ENCODE assay signal across 29 mouse cellular contexts in genomic region chr6:128640673-128641072, GRCm38 (mm10). TPM values are rescaled to one million over a fixed set of nuclear protein-coding genes. Genes with fewer than 3 reads are reported as not detected.
DNase-seq lines count a peak whose midpoint lies in the region; ATAC-seq and TF ChIP-seq lines count a peak whose summit lies in the region.
"Had no signal": no experiment of that assay in that cellular context is flagged by ENCODE, and none has a peak within 500 bp of the region (broad histone marks: within the 10 kb centered on the region; RNA-seq: fewer than 3 reads in every experiment).

No protein-coding gene starts in this region.

- no peak for TF ChIP-seq POLR2A in small intestine, adult 2 months (IDR thresholded peaks at IDR 0.05; ENCODE audit: low read depth, low read length)

- H3K4me2 ChIP-seq in intestine, embryonic 15.5 days (replicated peaks): no peak overlapping the region
- no peak overlapping the region for H3K4me2 ChIP-seq in intestine, embryonic 16.5 days (ENCODE audit: low read depth, low read length)
- H3K4me2 ChIP-seq in intestine, postnatal 0 days (replicated peaks; ENCODE audit: low read depth): no peak overlapping the region

- ATAC-seq in intestine, embryonic 15.5 days: peak; percentile 63
- peak; percentile 55 for ATAC-seq in intestine, embryonic 16.5 days
- ATAC-seq in intestine, postnatal 0 days: peak; percentile 11
- ATAC-seq: activated CD4-positive, CD25-positive, alpha-beta regulatory T cell, adult 4 months; CD4-positive, CD25-positive, alpha-beta regulatory T cell, adult 4 months; Patski had no signal

- no peak overlapping the region for H3K4me3 ChIP-seq in intestine, embryonic 15.5 days (replicated peaks)
- no peak overlapping the region for H3K4me3 ChIP-seq in intestine, embryonic 16.5 days (ENCODE audit: low read length)
- H3K4me3 ChIP-seq in intestine, postnatal 0 days (ENCODE audit: low read depth, low read length): no peak overlapping the region
- no peak overlapping the region for H3K4me3 ChIP-seq in small intestine, adult 2 months (ENCODE audit: low read depth, low read length)

- H3K36me3 ChIP-seq in intestine, embryonic 15.5 days: no peaks in the 10 kb centered on the region
- no peaks in the 10 kb centered on the region for H3K36me3 ChIP-seq in intestine, embryonic 16.5 days (ENCODE audit: control insufficient read depth, insufficient read depth, low read length)
- no peaks in the 10 kb centered on the region for H3K36me3 ChIP-seq in intestine, postnatal 0 days (ENCODE audit: control insufficient read depth, insufficient read depth)
- H3K36me3 ChIP-seq in small intestine, adult 2 months (ENCODE audit: control insufficient read depth, insufficient read depth, low read length): 0 out of 2 replicates have a peak, but pooled peaks cover 1% of the 10 kb centered on the region
- H3K36me3 ChIP-seq: G1E had no signal

- no peak for TF ChIP-seq CTCF in intestine, postnatal 0 days (IDR thresholded peaks at IDR 0.05; ENCODE audit: low read depth)
- no peak for TF ChIP-seq CTCF in small intestine, adult 2 months (IDR thresholded peaks at IDR 0.05; ENCODE audit: extremely low read depth, insufficient read length, insufficient replicate concordance, low read depth, low read length)

- 70% methylated on average over 1 of the region's 1 CpGs for WGBS in intestine, embryonic 15.5 days
- 73% methylated on average over 1 of the region's 1 CpGs for whole genome bisulfite sequencing in intestine, embryonic 16.5 days
- WGBS in intestine, postnatal 0 days: 47% methylated on average over 1 of the region's 1 CpGs
- WGBS in small intestine, adult 2 months: 32% methylated on average over 1 of the region's 1 CpGs

- no peaks in the 10 kb centered on the region for H3K27me3 ChIP-seq in intestine, embryonic 15.5 days (replicated peaks)
- H3K27me3 ChIP-seq in intestine, embryonic 16.5 days (replicated peaks; ENCODE audit: control insufficient read depth, insufficient read depth, low read length): no peaks in the 10 kb centered on the region
- no peaks in the 10 kb centered on the region for H3K27me3 ChIP-seq in intestine, postnatal 0 days (replicated peaks; ENCODE audit: control insufficient read depth, insufficient read depth, low read length)
- H3K27me3 ChIP-seq in small intestine, adult 2 months (ENCODE audit: control insufficient read depth, insufficient read depth, low read length): no peaks in the 10 kb centered on the region
- H3K27me3 ChIP-seq: CH12.LX, Patski had no signal

- no peak overlapping the region for H3K9ac ChIP-seq in intestine, embryonic 15.5 days
- no peak overlapping the region for H3K9ac ChIP-seq in intestine, embryonic 16.5 days (ENCODE audit: low read depth, low read length)
- H3K9ac ChIP-seq in intestine, postnatal 0 days (ENCODE audit: low read depth, low read length): no peak overlapping the region

- H3K27ac ChIP-seq in intestine, embryonic 15.5 days: peak overlapping the region; percentile 65
- H3K27ac ChIP-seq in intestine, embryonic 16.5 days (ENCODE audit: low read length): peak overlapping the region; percentile 68
- H3K27ac ChIP-seq in intestine, postnatal 0 days (ENCODE audit: low read depth, low read length): peak overlapping the region; percentile 70
- H3K27ac ChIP-seq in small intestine, adult 2 months (ENCODE audit: insufficient read depth, low read depth, low read length): peak overlapping the region; percentile 94

- DNase-seq in lung, postnatal 36 days: no peak
- DNase-seq in left cerebral cortex, postnatal 36 days (ENCODE audit: low spot score in 2 of 2): no peak
- no peak for DNase-seq in adipocyte (ENCODE audit: low spot score)
- DNase-seq in gastrocnemius, postnatal 4 days (ENCODE audit: low spot score in 2 of 2): no peak
- DNase-seq: adrenal gland, adult 2 months; adrenal gland, adult 8-10 months; adrenal gland, postnatal 10 days; adrenal gland, postnatal 14 days; adrenal gland, postnatal 25 days; adrenal gland, postnatal 36 days; B cell, adult 2 months; cerebellum, adult 11 months; cerebellum, adult 11-12 months; cerebellum, adult 18-20 months had no signal

- intact Hi-C loops in left cerebral cortex, postnatal 36 days (cut with DNase I): no loop called here

- no peaks in the 10 kb centered on the region for H3K4me1 ChIP-seq in intestine, embryonic 15.5 days (replicated peaks)
- H3K4me1 ChIP-seq in intestine, embryonic 16.5 days (ENCODE audit: control insufficient read depth, insufficient read depth, low read length): no peaks in the 10 kb centered on the region; the same call in 1 of the 2 replicates
- H3K4me1 ChIP-seq in intestine, postnatal 0 days (replicated peaks; ENCODE audit: control insufficient read depth, insufficient read depth, low read length): no peaks in the 10 kb centered on the region; the same call in 1 of the 2 replicates
- peaks cover 20% of the 10 kb centered on the region; the same call in 1 of the 2 replicates for H3K4me1 ChIP-seq in small intestine, adult 2 months (ENCODE audit: control insufficient read depth, insufficient read depth, insufficient read length, low read length)

- H3K9me3 ChIP-seq in intestine, embryonic 15.5 days: no peaks in the 10 kb centered on the region
- no peaks in the 10 kb centered on the region for H3K9me3 ChIP-seq in intestine, embryonic 16.5 days (ENCODE audit: control insufficient read depth, low read length)
- H3K9me3 ChIP-seq in intestine, postnatal 0 days (ENCODE audit: control insufficient read depth): no peaks in the 10 kb centered on the region; the same call in 1 of the 2 replicates

RNA-seq across cellular contexts. Expression of gene Klrb1a, which starts 17.3 kb away (rescaled TPM):
- polyA plus RNA-seq in intestine, embryonic 15.5 days (2015; fragmentation: Nextera tagmentation; extraction: Ambion mirVana): not detected in 2 replicates
- polyA plus RNA-seq in intestine, embryonic 16.5 days (2015; fragmentation: Nextera tagmentation; extraction: Ambion mirVana): not detected in 2 replicates
- not detected in 2 replicates for polyA plus RNA-seq in intestine, postnatal 0 days (2015; fragmentation: Nextera tagmentation; extraction: Ambion mirVana)
- 0.24 TPM in 1 of 2 replicates, not detected in the other for polyA plus RNA-seq in small intestine, adult 2 months (2012; rRNA removed)
- total RNA-seq in left cerebral cortex, postnatal 36 days (2021): not detected
- total RNA-seq in gastrocnemius, postnatal 4 days (2021): not detected
- total RNA-seq: adrenal gland, adult 18-20 months; adrenal gland, adult 2 months; adrenal gland, adult 8-10 months; adrenal gland, postnatal 14 days; adrenal gland, postnatal 25 days; adrenal gland, postnatal 36 days; adrenal gland, postnatal 4 days; CH12.LX; ES-E14; MEL had no signal
- polyA plus RNA-seq: C2C12; CD4-positive, CD25-positive, alpha-beta regulatory T cell, adult 4 months; G1E; Patski had no signal

RNA-seq across cellular contexts. Expression of gene Clec2h, which starts 21.5 kb away (rescaled TPM):
- polyA plus RNA-seq in intestine, embryonic 15.5 days (2015; fragmentation: Nextera tagmentation; extraction: Ambion mirVana): 11.4 and 15.9 TPM in 2 replicates
- 26.4 and 41.6 TPM in 2 replicates for polyA plus RNA-seq in intestine, embryonic 16.5 days (2015; fragmentation: Nextera tagmentation; extraction: Ambion mirVana)
- 169 and 175 TPM in 2 replicates for polyA plus RNA-seq in intestine, postnatal 0 days (2015; fragmentation: Nextera tagmentation; extraction: Ambion mirVana)
- 54.1 and 189 TPM in 2 replicates for polyA plus RNA-seq in small intestine, adult 2 months (2012; rRNA removed)
- not detected for total RNA-seq in left cerebral cortex, postnatal 36 days (2021)
- total RNA-seq in gastrocnemius, postnatal 4 days (2021): not detected
- total RNA-seq: CH12.LX, ES-E14, MEL had no signal
- polyA plus RNA-seq: activated CD4-positive, CD25-positive, alpha-beta regulatory T cell, adult 4 months; adrenal gland, adult 2 months; brain, embryonic 14.5 days; C2C12; CD4-positive, CD25-positive, alpha-beta regulatory T cell, adult 4 months; G1E; Patski had no signal

RNA-seq across cellular contexts. Expression of gene A2ml1, which starts 59.3 kb away (rescaled TPM):
- 2.7 and 3.6 TPM in 2 replicates for polyA plus RNA-seq in intestine, embryonic 15.5 days (2015; fragmentation: Nextera tagmentation; extraction: Ambion mirVana)
- polyA plus RNA-seq in intestine, embryonic 16.5 days (2015; fragmentation: Nextera tagmentation; extraction: Ambion mirVana): 2.5 and 3.1 TPM in 2 replicates
- 1.0 and 2.0 TPM in 2 replicates for polyA plus RNA-seq in intestine, postnatal 0 days (2015; fragmentation: Nextera tagmentation; extraction: Ambion mirVana)
- 0.03 and 0.34 TPM in 2 replicates for polyA plus RNA-seq in small intestine, adult 2 months (2012; rRNA removed)
- total RNA-seq in left cerebral cortex, postnatal 36 days (2021): 10 to 100 TPM; 11.5 to 15.1 TPM
- not detected for total RNA-seq in gastrocnemius, postnatal 4 days (2021)
- total RNA-seq: adrenal gland, adult 18-20 months; adrenal gland, adult 2 months; adrenal gland, adult 8-10 months; adrenal gland, postnatal 25 days; adrenal gland, postnatal 36 days; CH12.LX; ES-E14 had no signal
- polyA plus RNA-seq: adrenal gland, adult 2 months; C2C12; CD4-positive, CD25-positive, alpha-beta regulatory T cell, adult 4 months; G1E had no signal

Comparison
In these comparisons a context has a peak if more than half of its experiments do, and no peak if none do; other contexts are left out.
1. ATAC-seq: peak in every context shown above with its lines; median percentile 63 in intestine, embryonic 15.5 days; 55 in intestine, embryonic 16.5 days; 11 in intestine, postnatal 0 days.